Mouse (Mus musculus): Measurements from ENCODE around the gene Socs5.

DNA sequence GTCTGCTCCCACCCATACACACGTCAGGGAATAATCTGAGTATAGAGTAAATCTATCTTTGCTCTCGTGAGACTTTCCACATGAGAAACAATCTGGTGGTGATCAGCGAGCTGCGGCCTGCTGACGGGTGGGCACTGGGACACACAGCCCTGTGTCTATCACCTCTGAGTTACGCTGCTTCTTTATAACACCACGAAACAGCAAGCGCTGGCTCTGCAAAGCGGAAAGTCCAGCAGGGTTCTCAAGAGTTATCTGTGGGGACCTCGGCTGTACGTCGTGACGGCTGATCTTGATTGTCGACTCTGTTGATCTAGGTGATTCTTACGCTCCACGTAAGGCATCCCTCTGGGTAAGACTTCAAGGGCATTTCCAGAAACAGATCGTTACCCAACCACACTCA, 79.5 kb downstream of the Socs5 start:
- no peak for TF ChIP-seq CTCF (IDR thresholded peaks at IDR 0.05; ENCODE audit: low read depth, low read length)
- no peak for TF ChIP-seq POLR2A (IDR thresholded peaks at IDR 0.05; ENCODE audit: insufficient read depth, low read length)

Data from ES-Bruce4 (cell line).